Mouse (Mus musculus) cerebellum, adult 2 months (tissue): ENCODE results near the gene Castor2.

Source experiments
- CTCF ChIP-seq: fragments of 200-500 bp; IDR thresholded peaks from 2 replicates; pipeline ENCODE4 v1.5.1; 2011; ENCODE audit warnings: low read depth, mild to moderate bottlenecking, control low read depth, low read length, moderate library complexity, borderline replicate concordance; ENCODE audit not compliant: insufficient read depth
- POLR2A ChIP-seq: fragments of 200-500 bp; IDR thresholded peaks from 2 replicates; pipeline ENCODE4 v1.6.1; 2011; ENCODE audit warnings: low read length, control low read depth, borderline replicate concordance; ENCODE audit not compliant: insufficient read depth

- TF ChIP-seq CTCF (no peak), POLR2A (no peak)
Observed at GRCm38 (mm10) chr5:134066261-134066660, 33.2 kb upstream of the Castor2 start.
